Mouse (Mus musculus): ENCODE results near the gene Tspan18. TPM values are rescaled to one million over a fixed set of nuclear protein-coding genes. Genes with fewer than 3 reads are reported as not detected.
A peak's percentile ranks its signal among the peaks of the same experiment; 100 is the strongest.

Gene Tspan18
- polyA plus RNA-seq, 1 experiment from 2014 or later = 47.9 TPM

GRCm38 (mm10) chr2:93198846-93199245, 135.5 kb downstream of the Tspan18 start:
- Histone ChIP-seq H3K27ac (ENCODE audit: low read depth, low read length) (no peak overlapping the region; the same call in 1 of the 2 replicates), H3K4me1 (ENCODE audit: control insufficient read depth, insufficient read depth, low read length) (peaks cover 20% of the 10 kb centered on the region), H3K4me2 (no peak overlapping the region), H3K27me3 (ENCODE audit: control insufficient read depth, insufficient read depth, low read length) (no peaks in the 10 kb centered on the region), H3K9me3 (ENCODE audit: control insufficient read depth, low read length) (no peaks in the 10 kb centered on the region), H3K9ac (ENCODE audit: low read length) (no peak overlapping the region), H3K36me3 (ENCODE audit: control insufficient read depth, insufficient read depth, low read length) (peaks cover 8% of the 10 kb centered on the region; the same call in 1 of the 2 replicates), H3K4me3 (ENCODE audit: low read depth, low read length) (no peak overlapping the region)
- ATAC-seq (ENCODE audit: low FRiP score) = peak; percentile 33
- 26% methylated on average over 3 of the region's 3 CpGs for WGBS
- peak; percentile 100 for DNase-seq (ENCODE audit: low spot score, missing footprints)

GRCm38 (mm10) chr2:93193806-93194205, 140.5 kb downstream of the Tspan18 start:
- DNase-seq (ENCODE audit: low spot score, missing footprints) (no peak), ATAC-seq (ENCODE audit: low FRiP score) (no peak)
- Histone ChIP-seq H3K27me3 (ENCODE audit: control insufficient read depth, insufficient read depth, low read length) (no peaks in the 10 kb centered on the region), H3K4me1 (ENCODE audit: control insufficient read depth, insufficient read depth, low read length) (peaks cover 67% of the 10 kb centered on the region), H3K27ac (ENCODE audit: low read depth, low read length) (no peak overlapping the region), H3K4me3 (ENCODE audit: low read depth, low read length) (no peak overlapping the region), H3K36me3 (ENCODE audit: control insufficient read depth, insufficient read depth, low read length) (no peaks in the 10 kb centered on the region), H3K9me3 (ENCODE audit: control insufficient read depth, low read length) (no peaks in the 10 kb centered on the region), H3K9ac (ENCODE audit: low read length) (no peak overlapping the region), H3K4me2 (no peak overlapping the region)
- WGBS = 51% methylated on average over 4 of the region's 4 CpGs

GRCm38 (mm10) chr2:93192671-93193080, 141.6 kb downstream of the Tspan18 start:
- Histone ChIP-seq H3K4me2 (peak overlapping the region; percentile 88), H3K27ac (ENCODE audit: low read depth, low read length) (peak overlapping the region; percentile 70), H3K9me3 (ENCODE audit: control insufficient read depth, low read length) (no peaks in the 10 kb centered on the region), H3K36me3 (ENCODE audit: control insufficient read depth, insufficient read depth, low read length) (no peaks in the 10 kb centered on the region), H3K9ac (ENCODE audit: low read length) (no peak overlapping the region; the same call in 1 of the 2 replicates), H3K27me3 (ENCODE audit: control insufficient read depth, insufficient read depth, low read length) (no peaks in the 10 kb centered on the region), H3K4me3 (ENCODE audit: low read depth, low read length) (no peak overlapping the region), H3K4me1 (ENCODE audit: control insufficient read depth, insufficient read depth, low read length) (peaks cover 65% of the 10 kb centered on the region)
- DNase-seq (ENCODE audit: low spot score, missing footprints) = peak; percentile 95
- peak; percentile 62 for ATAC-seq (ENCODE audit: low FRiP score)
- 5% methylated on average over 6 of the region's 6 CpGs for WGBS

GRCm38 (mm10) chr2:93192182-93192560, 142.1 kb downstream of the Tspan18 start:
- ATAC-seq (ENCODE audit: low FRiP score) = no peak
- Histone ChIP-seq H3K27ac (ENCODE audit: low read depth, low read length) (peak overlapping the region; percentile 70), H3K9me3 (ENCODE audit: control insufficient read depth, low read length) (no peaks in the 10 kb centered on the region), H3K4me3 (ENCODE audit: low read depth, low read length) (peak overlapping the region; percentile 6; the same call in 1 of the 2 replicates), H3K4me2 (peak overlapping the region; percentile 88), H3K27me3 (ENCODE audit: control insufficient read depth, insufficient read depth, low read length) (no peaks in the 10 kb centered on the region), H3K9ac (ENCODE audit: low read length) (no peak overlapping the region; the same call in 1 of the 2 replicates), H3K36me3 (ENCODE audit: control insufficient read depth, insufficient read depth, low read length) (no peaks in the 10 kb centered on the region), H3K4me1 (ENCODE audit: control insufficient read depth, insufficient read depth, low read length) (peaks cover 65% of the 10 kb centered on the region)
- WGBS = 50% methylated on average over 9 of the region's 9 CpGs
- peak; percentile 89 for DNase-seq (ENCODE audit: low spot score, missing footprints)

GRCm38 (mm10) chr2:93191488-93192181, 142.7 kb downstream of the Tspan18 start:
- 58% methylated on average over 14 of the region's 14 CpGs for WGBS
- Histone ChIP-seq H3K4me3 (ENCODE audit: low read depth, low read length) (peak overlapping the region; percentile 55; the same call in 1 of the 2 replicates), H3K36me3 (ENCODE audit: control insufficient read depth, insufficient read depth, low read length) (no peaks in the 10 kb centered on the region), H3K9me3 (ENCODE audit: control insufficient read depth, low read length) (no peaks in the 10 kb centered on the region), H3K27ac (ENCODE audit: low read depth, low read length) (peak overlapping the region; percentile 70), H3K4me2 (peak overlapping the region; percentile 88), H3K9ac (ENCODE audit: low read length) (peak overlapping the region; percentile 50), H3K27me3 (ENCODE audit: control insufficient read depth, insufficient read depth, low read length) (no peaks in the 10 kb centered on the region), H3K4me1 (ENCODE audit: control insufficient read depth, insufficient read depth, low read length) (peaks cover 65% of the 10 kb centered on the region)
- ATAC-seq (ENCODE audit: low FRiP score) (no peak), DNase-seq (ENCODE audit: low spot score, missing footprints) (peak; percentile 89)

- peak; percentile 90 for DNase-seq (ENCODE audit: low spot score, missing footprints)
- H3K36me3 ChIP-seq (ENCODE audit: control insufficient read depth, insufficient read depth, low read length) = no peaks in the 10 kb centered on the region
- H3K9ac ChIP-seq (ENCODE audit: low read length) = peak overlapping the region; percentile 50
- no peaks in the 10 kb centered on the region; the same call in 1 of the 2 replicates for H3K27me3 ChIP-seq (ENCODE audit: control insufficient read depth, insufficient read depth, low read length)
- ATAC-seq (ENCODE audit: low FRiP score) = no peak
- peak overlapping the region; percentile 55 for H3K4me3 ChIP-seq (ENCODE audit: low read depth, low read length)
- H3K27ac ChIP-seq (ENCODE audit: low read depth, low read length) = peak overlapping the region; percentile 70
- H3K4me2 ChIP-seq = peak overlapping the region; percentile 88
- WGBS = 13% methylated on average over 9 of the region's 9 CpGs
- H3K9me3 ChIP-seq (ENCODE audit: control insufficient read depth, low read length) = no peaks in the 10 kb centered on the region
- peaks cover 65% of the 10 kb centered on the region for H3K4me1 ChIP-seq (ENCODE audit: control insufficient read depth, insufficient read depth, low read length)
Measured at GRCm38 (mm10) chr2:93190771-93191487, 143.4 kb downstream of the Tspan18 start.

- peak overlapping the region; percentile 64 for H3K27ac ChIP-seq (ENCODE audit: low read depth, low read length)
- peak overlapping the region; percentile 88 for H3K4me2 ChIP-seq
- 7% methylated on average over 19 of the region's 19 CpGs for WGBS
- no peaks in the 10 kb centered on the region for H3K9me3 ChIP-seq (ENCODE audit: control insufficient read depth, low read length)
- H3K9ac ChIP-seq (ENCODE audit: low read length) = peak overlapping the region; percentile 80
- ATAC-seq (ENCODE audit: low FRiP score) (no peak), DNase-seq (ENCODE audit: low spot score, missing footprints) (peak; percentile 95)
- H3K27me3 ChIP-seq (ENCODE audit: control insufficient read depth, insufficient read depth, low read length) = no peaks in the 10 kb centered on the region; the same call in 1 of the 2 replicates
- H3K36me3 ChIP-seq (ENCODE audit: control insufficient read depth, insufficient read depth, low read length) = no peaks in the 10 kb centered on the region
- H3K4me3 ChIP-seq (ENCODE audit: low read depth, low read length) = peak overlapping the region; percentile 55
- H3K4me1 ChIP-seq (ENCODE audit: control insufficient read depth, insufficient read depth, low read length) = peaks cover 53% of the 10 kb centered on the region
Measured at GRCm38 (mm10) chr2:93188761-93189458, 145.4 kb downstream of the Tspan18 start.

- Histone ChIP-seq H3K4me2 (peak overlapping the region; percentile 88), H3K27me3 (ENCODE audit: control insufficient read depth, insufficient read depth, low read length) (no peaks in the 10 kb centered on the region; the same call in 1 of the 2 replicates), H3K27ac (ENCODE audit: low read depth, low read length) (peak overlapping the region; percentile 64), H3K4me1 (ENCODE audit: control insufficient read depth, insufficient read depth, low read length) (peaks cover 46% of the 10 kb centered on the region), H3K36me3 (ENCODE audit: control insufficient read depth, insufficient read depth, low read length) (no peaks in the 10 kb centered on the region), H3K4me3 (ENCODE audit: low read depth, low read length) (peak overlapping the region; percentile 55), H3K9ac (ENCODE audit: low read length) (peak overlapping the region; percentile 80), H3K9me3 (ENCODE audit: control insufficient read depth, low read length) (no peaks in the 10 kb centered on the region)
- peak; percentile 97 for DNase-seq (ENCODE audit: low spot score, missing footprints)
- WGBS = under 1% methylated on average over 52 of the region's 53 CpGs
- peak; percentile 7; the same call in 1 of the 2 replicates for ATAC-seq (ENCODE audit: low FRiP score)
Measured at GRCm38 (mm10) chr2:93188020-93188760, 146.1 kb downstream of the Tspan18 start.

Data from midbrain, embryonic 11.5 days (tissue).